Mouse (Mus musculus): ENCODE results near the gene Adcyap1. TPM values are rescaled to one million over a fixed set of nuclear protein-coding genes. Genes with fewer than 3 reads are reported as not detected.

The Adcyap1 gene
- polyA plus RNA-seq, 1 experiment from 2014 or later = 0.39 TPM

DNA sequence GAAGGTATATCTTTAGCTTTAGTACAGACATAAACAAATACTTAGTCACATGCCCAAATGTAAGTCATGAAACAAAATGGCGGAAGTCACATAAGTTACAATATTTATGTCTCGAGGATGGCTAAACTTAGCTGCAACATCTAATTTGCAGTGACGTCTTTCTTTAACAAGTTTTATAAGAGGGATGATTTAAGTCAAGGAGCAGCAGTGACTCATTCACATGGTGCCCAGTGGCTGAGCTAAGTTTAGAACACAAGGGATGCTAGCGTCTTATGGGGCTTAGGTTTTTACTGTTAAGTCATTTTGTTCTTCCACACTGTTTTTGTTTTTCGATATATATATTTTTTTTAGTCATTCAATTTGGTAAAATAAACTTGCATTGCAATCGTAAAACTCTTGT is 19.0 kb downstream of the Adcyap1 start:
- no peak for DNase-seq (ENCODE audit: low spot score)
- no peaks in the 10 kb centered on the region for H3K36me3 ChIP-seq
- no peaks in the 10 kb centered on the region for H3K4me1 ChIP-seq
- H3K9me3 ChIP-seq = no peaks in the 10 kb centered on the region
- no peak overlapping the region for H3K27ac ChIP-seq
- H3K27me3 ChIP-seq (ENCODE audit: insufficient read depth, poor library complexity, severe bottlenecking) = no peaks in the 10 kb centered on the region
- H3K4me3 ChIP-seq = no peak overlapping the region
- 76% methylated on average over 6 of the region's 6 CpGs for WGBS

GRCm38 (mm10) chr17:93218640-93219039 is 19.8 kb downstream of the Adcyap1 start:
- Histone ChIP-seq H3K9me3 (no peaks in the 10 kb centered on the region), H3K36me3 (no peaks in the 10 kb centered on the region), H3K27ac (no peak overlapping the region), H3K4me1 (no peaks in the 10 kb centered on the region), H3K27me3 (ENCODE audit: insufficient read depth, poor library complexity, severe bottlenecking) (no peaks in the 10 kb centered on the region), H3K4me3 (no peak overlapping the region)
- DNase-seq (ENCODE audit: low spot score) = no peak
- WGBS = 69% methylated on average over 2 of the region's 2 CpGs

DNA sequence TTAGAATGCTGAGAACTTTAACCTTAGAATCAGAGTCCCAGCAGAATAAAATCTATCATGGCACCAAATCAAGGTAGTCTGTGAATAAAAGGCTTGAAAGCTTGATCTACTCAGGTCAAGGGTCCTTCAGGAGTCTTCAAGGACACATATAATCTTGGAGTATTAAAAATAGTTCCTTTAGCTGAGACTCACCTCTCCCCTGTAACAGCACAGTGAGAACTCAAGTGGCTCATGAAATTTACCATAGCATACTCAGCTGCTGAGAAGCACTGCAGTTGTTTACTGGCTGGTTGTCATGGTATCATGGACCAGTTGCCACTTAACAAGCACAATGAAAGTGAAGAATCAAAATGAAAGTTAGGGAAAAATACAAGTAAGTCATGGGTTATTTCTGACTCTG is 38.5 kb downstream of the Adcyap1 start:
- Histone ChIP-seq H3K36me3 (no peaks in the 10 kb centered on the region), H3K27ac (no peak overlapping the region), H3K4me3 (no peak overlapping the region), H3K27me3 (ENCODE audit: insufficient read depth, poor library complexity, severe bottlenecking) (no peaks in the 10 kb centered on the region), H3K9me3 (no peaks in the 10 kb centered on the region), H3K4me1 (no peaks in the 10 kb centered on the region)
- no peak for DNase-seq (ENCODE audit: low spot score)

All from heart, embryonic 10.5 days (tissue).